Mouse (Mus musculus) megakaryocyte, embryonic 14.5 days (primary cell): ENCODE data around the gene Traf3ip2.

Experiments used
- FLI1 ChIP-seq: IDR thresholded peaks from 2 replicates; pipeline ENCODE4 v1.6.1; 2012; ENCODE audit warnings: low read length, inconsistent platforms, mixed read lengths
- GATA1 ChIP-seq: IDR thresholded peaks from 3 replicates; pipeline ENCODE4 v1.6.1; 2012; ENCODE audit warnings: mixed read lengths, low read length, inconsistent platforms, borderline replicate concordance

DNA sequence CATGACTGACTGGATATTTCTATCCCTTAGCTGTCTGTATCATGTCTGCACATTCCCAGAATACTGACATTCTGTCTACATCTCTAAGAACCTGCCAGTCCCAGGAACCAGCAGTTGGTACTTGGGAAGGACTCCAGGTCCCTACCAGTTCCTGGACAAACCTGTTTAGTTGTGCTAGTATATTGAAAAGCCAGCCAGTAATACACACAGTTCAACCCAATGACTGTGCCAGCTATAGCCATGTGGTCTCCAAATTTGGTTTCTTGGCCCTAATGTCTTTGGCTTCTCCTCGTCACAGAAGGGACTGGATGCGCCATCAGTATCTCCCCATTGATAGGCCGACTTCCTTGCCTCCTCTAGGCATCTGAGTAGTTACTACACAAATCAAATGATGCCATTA, 35.5 kb downstream of the Traf3ip2 start:
- TF ChIP-seq GATA1 (no peak), FLI1 (no peak)
